Mouse (Mus musculus) 3134 (cell line): Measurements from ENCODE around the gene Mapk3.
"Not testable (repeated sequence)": the region's sequence is repeated elsewhere in the genome, so short reads cannot be mapped to it uniquely, and the experiment has no call there.

Source experiments
- DNase-seq: peaks from one replicate; pipeline ENCODE4 v3.0.0-alpha.2; 2011; ENCODE audit warnings: low spot score; ENCODE audit not compliant: insufficient read length; ENCODE audit errors: extremely low read depth

The Mapk3 gene

DNA sequence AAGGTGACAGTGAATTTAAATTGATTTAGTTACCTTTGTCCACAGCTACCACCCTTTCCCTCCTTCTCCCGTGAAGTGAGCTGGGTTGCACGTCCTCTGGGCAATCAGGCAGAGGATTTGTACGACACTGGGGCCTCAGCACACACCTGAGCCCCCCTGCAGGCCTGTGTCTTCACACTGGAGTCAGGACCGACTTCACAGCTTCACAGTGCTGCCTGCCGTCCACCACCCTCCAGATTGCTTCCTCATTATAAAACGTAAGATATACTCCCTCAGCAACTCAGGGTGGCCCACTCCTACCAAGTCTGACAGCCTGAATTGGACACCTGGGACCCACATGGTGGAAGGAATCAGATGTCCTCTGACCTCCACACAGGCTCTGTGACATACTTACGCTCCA is 862 bp upstream of the Mapk3 start:
- DNase-seq = no peak

GRCm38 (mm10) chr7:126759672-126760390 is 430 bp downstream of the Mapk3 start:
- no peak for DNase-seq

- peak; percentile 52 for DNase-seq
Observed at GRCm38 (mm10) chr7:126760391-126760802, 996 bp downstream of the Mapk3 start.

DNA sequence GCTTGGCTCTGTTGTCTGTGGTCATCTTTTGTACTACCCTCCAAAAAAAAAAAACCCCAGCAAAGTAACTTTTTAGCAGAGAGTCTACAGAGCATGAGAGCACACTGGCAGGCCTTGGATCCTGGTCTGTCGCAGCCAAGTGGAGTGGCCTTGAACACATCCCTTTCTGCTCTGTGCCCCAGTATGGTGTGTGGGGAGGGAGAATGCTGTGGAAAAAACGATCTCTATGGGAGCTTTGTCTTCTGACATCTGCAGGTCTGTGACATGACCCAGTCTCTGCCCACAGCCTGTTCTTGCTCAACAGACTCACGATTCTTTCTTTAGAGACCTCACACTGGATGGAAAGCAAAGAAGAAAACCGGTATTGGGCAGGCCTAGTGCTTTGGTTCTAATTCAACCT is 1.6 kb downstream of the Mapk3 start:
- no peak for DNase-seq

DNA sequence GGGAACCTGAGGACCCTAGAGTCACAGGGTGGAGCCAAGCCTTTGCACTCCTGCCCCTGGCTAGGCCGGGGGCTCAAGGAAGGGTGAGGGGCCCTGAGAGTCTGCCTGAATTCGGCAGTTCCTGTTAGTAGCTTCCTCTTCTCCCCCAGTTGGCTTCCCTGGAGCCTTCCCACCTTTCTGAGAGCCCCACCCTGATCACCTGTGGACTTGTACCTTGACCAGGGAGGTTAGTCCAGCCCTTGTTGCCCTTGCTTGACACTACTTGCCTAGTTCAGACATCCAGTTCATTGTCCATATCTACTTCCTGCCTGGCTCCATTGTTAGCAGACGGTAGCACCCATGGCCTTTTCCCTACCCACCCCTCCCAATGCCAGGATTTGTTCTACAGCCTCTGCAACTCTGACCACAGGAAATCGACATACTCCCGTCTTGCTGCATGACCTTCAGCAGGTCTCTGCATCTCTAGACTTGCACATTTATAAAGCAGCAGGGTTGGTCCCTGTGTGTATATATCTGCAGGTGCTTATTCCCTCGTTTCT is 2.2 kb downstream of the Mapk3 start:
- no peak for DNase-seq

- no peak for DNase-seq
Observed at GRCm38 (mm10) chr7:126762471-126763008, 3.1 kb downstream of the Mapk3 start.

DNA sequence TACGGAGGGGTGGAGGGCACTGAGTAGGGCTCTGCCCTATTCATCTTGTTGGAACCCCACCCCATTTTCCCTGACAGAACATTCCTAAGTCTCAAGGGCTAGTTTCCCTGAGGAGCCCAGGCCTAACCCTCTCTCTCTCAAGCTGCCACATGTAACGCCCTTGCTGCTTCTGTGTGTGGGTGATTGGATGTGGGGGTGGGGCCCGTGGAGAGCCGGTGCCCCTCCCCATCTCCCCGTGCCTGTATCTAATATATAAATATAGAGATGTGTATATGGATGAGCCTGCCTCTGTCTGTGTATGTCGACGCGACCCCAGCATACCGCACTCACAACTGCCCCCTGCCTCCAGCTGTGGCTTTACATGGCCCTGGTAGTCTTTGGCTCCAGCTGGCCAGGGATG is 6.1 kb downstream of the Mapk3 start:
- DNase-seq = no peak

GRCm38 (mm10) chr7:126766201-126766600 is 6.8 kb downstream of the Mapk3 start, which contains the start of gene Gdpd3:
Gdpd3 (plus strand) TSS chr7:126766334.
- DNase-seq = peak; percentile 54

GRCm38 (mm10) chr7:126767001-126767400 is 7.6 kb downstream of the Mapk3 start:
- DNase-seq = no peak

- no peak for DNase-seq
Observed at GRCm38 (mm10) chr7:126770784-126771183, 11.4 kb downstream of the Mapk3 start.

GRCm38 (mm10) chr7:126773351-126773750 is 13.9 kb downstream of the Mapk3 start:
- no peak for DNase-seq

DNA sequence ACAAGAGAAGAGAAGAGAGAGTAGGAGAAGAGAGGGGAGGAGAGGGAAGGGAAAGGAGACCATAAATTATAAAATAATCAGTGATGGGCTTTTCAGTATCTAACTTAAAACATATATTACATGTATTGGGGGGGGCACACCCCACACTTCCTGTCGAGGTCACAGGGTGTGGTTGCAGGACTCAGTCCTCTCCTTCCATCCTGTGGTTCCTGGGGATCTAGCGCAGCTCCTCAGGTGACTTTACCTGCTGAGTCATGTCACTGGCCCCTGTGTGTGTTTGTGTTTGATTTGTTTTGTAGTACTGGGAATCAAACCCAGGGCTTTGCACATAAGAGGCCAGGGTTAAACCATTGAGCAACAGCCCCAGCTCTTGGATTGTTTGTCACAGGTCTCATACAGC is 15.1 kb downstream of the Mapk3 start:
- DNase-seq = no peak

- DNase-seq = no peak
Observed at GRCm38 (mm10) chr7:126775185-126775977, 16.0 kb downstream of the Mapk3 start.

GRCm38 (mm10) chr7:126775978-126776234 is 16.5 kb downstream of the Mapk3 start:
- no peak for DNase-seq

DNA sequence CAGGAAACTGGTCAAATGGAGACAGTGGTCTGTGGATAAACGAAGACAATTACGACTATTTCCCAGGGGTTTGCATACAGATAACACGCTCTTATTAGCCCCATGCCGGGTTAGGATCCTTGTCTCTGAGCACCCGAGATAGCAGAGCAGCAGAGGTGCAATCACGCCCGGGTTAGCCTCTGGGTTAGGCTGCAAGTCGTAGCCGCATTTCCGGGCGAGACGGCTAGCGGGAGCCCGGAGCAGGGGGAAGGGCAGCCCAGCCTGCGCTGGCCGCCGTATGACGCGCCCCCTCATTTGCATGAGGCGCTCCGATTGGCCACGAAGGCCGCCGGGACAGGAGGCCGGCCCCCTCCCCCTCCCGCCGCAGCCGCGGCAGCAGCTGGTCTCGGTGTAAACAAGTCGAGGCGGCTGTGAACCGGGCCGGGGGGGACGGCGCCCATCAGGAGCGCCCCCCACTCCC is 17.2 kb downstream of the Mapk3 start, which contains the start of gene Ypel3:
Gene Ypel3 (plus strand): TSS at position 358 of the 460 bp plus-strand sequence.
- DNase-seq = peak; percentile 95

DNA sequence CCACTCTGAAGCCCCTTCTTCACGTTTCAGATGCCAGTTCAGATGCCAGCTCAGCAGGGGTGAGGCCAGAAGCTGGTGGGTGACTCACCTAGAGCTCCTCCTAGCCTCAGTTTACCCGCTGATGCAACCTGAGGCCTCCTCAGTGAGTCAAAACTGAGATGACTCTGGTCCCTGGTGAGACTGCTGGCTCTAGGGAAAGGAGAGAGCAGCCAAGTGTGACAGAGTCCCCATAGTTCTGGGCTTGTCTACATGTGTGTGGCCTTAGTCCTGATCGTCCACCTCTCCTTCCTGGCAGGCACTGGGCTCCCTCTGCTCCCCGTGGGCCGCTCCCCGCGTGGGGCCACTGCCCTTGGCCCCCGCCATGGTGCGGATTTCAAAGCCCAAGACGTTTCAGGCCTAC is 18.1 kb downstream of the Mapk3 start:
- no peak for DNase-seq

GRCm38 (mm10) chr7:126778147-126778546 is 18.7 kb downstream of the Mapk3 start:
- DNase-seq = no peak

DNA sequence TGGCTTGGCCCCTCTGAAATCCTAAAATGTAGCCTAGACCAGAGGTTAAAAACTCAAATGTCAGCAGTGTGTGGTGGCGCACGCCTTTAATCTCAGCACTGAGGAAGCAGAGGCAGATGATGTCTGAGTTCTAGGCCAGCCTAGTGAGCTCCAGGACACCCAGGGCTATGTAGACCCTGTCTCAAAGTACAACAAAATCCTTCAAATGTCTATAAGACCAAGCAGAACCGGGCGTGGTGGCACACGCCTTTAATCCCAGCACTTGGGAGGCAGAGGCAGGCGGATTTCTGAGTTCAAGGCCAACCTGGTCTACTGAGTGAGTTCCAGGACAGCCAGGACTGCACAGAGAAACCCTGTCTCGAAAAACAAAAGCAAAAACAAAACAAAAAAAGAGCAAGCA is 19.7 kb downstream of the Mapk3 start:
- not testable (repeated sequence) for DNase-seq

GRCm38 (mm10) chr7:126779983-126780970 is 20.9 kb downstream of the Mapk3 start:
- peak; percentile 64 for DNase-seq

- DNase-seq = no peak
Observed at GRCm38 (mm10) chr7:126780971-126781635, 21.7 kb downstream of the Mapk3 start, which contains the start of gene Tbx6. Tbx6 (plus strand) TSS chr7:126781483.
